Mouse (Mus musculus): ENCODE measurements around the gene Sdccag8.

The Sdccag8 gene

DNA sequence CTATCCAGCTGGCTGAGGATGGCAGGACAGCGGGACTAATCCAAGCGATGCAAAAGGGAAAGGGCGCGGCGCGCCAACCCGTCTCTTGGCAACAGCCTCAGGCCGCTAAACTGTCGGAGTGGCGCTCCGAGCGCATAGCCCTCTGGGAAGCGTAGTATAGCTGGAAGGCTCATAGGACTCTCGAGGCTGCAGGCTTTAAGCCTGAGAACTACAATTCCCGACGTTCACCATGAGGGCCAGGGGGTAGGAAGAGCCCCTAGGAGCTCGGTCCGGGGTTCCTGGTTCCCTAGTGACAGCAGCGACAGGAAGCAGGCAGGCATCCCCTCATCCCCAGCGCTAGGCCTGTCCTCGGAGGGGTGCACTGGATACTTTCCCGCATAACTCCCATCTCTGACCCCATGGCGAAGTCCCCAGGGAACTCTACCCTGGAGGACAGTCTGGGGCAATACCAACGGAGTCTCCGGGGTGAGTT is at the start of gene Sdccag8:
Gene Sdccag8 (plus strand): TSS at position 70 of the 472 bp plus-strand sequence.
- peak; percentile 95 for DNase-seq (ENCODE audit: low read depth, low spot score)

DNA sequence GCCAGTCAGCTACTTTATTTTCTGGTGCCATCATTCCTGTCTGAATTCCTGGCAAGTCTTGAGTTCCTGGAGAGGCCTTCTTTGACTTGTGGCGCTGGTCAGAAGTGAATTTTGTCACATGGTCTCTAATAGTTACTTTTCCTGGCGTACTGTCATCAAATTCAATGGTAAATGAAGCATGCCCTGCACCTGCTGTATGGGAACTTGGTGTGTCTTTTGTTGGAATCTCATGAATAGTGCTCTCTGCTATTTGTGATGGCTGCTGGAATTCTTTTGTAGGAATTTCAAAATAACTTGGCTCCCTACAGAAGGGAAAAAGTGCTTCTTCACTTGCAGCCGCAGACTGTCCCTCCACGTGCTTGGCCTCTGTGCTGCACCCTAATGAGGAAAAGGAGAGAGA is 39.9 kb upstream of the Sdccag8 start:
- no peak for DNase-seq (ENCODE audit: low read depth, low spot score)

DNA sequence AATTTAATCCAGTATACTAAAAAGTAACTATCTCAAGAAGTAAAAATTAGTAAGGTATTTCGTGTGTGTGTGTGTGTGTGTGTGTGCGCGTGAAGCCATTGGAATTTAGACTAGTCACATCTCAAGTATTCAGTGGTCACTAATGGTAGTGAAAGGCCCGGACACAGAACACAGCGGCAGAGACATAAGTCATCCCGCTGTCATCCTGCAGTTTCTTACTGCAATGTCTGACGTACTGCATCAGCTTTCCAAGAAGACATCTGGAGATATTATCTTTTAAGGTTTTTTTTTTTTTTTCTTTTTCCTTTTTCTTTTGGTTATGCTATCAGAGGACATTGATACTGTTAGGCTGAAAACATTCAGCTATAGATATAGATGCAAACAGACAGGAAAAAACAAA is 25.1 kb upstream of the Sdccag8 start:
- no peak for DNase-seq (ENCODE audit: low read depth, low spot score)

DNA sequence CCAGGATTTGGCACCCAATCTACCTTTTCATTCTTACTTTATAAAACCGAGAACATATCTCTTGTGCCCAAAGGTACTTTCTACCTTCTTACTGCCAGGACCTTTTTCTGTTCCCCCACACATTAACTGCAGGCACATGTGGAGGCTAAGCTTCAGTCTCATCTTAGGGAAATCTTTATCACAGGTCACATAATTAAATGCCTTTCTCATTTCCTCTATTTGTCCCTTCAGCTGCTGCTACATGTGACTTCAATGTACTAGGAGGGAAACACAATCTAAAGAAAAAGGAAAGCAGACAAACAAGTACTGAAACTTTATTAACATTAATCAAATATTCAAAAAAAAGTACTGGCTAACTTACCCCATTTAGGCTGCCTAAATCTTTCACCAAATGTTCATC is 22.3 kb upstream of the Sdccag8 start:
- no peak for DNase-seq (ENCODE audit: low read depth, low spot score)

DNA sequence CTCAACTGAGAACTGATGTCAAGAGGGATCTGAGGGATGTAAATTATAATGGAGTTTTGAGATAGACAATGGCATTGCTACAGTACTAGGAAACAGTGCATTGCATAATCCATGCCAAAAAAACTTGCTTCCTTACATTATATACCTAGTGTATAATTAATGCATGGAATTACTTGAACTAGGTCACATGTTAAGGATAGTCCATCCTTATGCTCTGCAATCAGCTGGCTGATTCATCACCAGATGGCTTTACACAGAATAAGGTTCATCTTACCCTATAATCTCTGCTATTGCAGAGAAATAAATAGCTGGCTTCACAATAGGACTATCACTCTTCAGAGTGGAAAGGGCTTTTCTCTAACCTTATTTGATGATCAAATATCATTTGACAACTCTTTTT is 15.8 kb upstream of the Sdccag8 start:
- no peak for DNase-seq (ENCODE audit: low read depth, low spot score)

DNA sequence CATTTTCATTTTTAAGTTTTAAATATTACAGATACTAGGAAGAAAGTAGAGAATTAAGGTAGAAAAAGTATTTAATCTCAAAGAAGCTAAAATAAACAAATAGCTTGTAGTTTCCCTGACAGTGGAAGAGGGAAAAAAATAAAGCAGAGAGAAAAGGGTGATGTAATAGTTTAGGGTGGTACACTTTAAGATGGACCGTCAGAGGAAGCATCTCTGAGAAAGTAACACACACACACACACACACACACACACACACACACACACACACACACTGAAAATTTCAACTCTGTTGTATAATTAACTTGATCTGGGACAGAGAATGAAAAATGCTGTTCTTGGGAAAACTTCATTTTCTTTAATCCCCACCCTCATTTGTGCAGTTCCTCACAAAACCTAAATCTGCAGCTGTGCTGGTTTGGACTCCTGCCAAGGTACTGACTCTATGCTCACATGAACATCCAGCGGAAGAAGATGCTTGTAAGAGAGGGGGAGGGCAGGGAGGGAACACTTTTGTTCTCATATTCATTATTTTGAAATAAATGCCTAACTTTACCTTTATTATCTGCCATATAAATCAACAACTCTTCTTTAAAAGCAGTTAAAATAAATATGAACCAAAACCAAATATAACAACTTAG is 13.6 kb upstream of the Sdccag8 start:
- peak; percentile 83 for DNase-seq (ENCODE audit: low read depth, low spot score)

DNA sequence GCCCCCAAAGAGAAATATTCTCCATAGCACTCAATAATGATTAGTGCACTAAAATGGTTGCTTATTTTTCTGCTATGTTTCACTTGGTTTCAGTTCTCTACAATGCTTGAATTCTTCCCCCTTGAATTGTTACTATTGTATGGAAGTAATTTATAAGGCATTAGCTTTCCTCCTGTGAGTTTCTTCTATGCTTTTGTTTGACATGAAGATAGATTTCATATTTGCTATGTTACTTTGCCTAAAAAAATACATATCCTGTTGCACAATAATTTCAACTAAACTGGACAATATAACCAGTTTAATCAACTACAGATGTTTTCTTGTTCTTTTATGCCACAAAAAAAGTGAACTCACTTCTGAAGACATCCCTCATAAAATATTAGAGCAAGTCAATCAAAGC is 4.3 kb upstream of the Sdccag8 start:
- no peak for DNase-seq (ENCODE audit: low read depth, low spot score)

DNA sequence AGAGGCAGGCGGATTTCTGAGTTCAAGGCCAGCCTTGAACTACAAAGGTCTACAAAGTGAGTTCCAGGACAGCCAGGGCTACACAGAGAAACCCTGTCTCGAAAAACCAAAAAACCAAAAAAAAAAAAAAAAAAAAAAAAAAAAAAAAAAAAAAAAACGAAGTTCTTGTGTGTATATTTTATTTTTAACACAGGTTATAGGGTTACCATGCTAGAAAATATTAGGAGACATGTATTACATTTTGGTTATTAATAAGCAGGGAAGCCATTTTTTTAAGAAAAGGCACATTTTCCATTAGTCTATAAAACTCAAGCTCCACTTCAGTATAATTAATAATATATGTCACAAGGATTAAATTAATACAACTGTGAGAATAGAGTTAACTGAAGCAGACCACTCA is 2.6 kb upstream of the Sdccag8 start:
- no peak for DNase-seq (ENCODE audit: low read depth, low spot score)

DNA sequence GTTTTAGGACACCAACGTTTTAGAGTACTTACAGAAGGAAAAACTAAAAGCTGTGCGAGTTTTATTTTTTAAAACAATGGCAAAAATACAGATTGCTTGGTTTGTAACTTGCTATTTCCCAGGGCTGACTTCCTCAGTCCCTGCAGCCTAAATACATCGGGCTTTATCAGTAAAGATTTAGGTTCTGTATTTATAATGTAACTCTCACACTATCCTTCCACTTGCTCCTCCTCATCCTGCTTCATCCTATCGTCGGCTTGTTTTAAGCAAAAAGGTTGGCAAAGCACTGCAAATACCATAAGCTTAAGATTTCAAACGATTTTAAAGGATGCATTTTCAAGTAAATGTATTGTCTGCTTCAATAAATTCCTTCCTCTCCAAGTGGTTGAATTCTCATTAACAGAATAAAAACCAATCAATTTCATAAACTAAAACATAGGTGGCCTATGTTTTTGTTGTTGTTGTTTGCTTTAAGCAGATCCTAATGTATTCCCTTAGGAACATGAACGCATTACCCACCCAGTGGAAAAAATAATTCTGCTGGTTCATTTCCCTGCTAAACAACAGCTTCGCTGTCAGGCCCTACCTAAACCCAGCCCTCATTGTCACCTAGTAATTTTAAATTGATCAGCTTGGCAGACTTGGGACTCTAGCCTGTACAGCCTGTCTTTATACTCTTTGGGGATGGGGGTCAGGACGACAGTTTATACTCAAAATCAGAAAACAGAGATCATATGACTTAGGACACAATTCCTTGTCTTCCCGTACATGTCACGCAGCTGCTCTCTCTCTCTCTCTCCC is 1.8 kb upstream of the Sdccag8 start:
- DNase-seq (ENCODE audit: low read depth, low spot score), result no peak

DNA sequence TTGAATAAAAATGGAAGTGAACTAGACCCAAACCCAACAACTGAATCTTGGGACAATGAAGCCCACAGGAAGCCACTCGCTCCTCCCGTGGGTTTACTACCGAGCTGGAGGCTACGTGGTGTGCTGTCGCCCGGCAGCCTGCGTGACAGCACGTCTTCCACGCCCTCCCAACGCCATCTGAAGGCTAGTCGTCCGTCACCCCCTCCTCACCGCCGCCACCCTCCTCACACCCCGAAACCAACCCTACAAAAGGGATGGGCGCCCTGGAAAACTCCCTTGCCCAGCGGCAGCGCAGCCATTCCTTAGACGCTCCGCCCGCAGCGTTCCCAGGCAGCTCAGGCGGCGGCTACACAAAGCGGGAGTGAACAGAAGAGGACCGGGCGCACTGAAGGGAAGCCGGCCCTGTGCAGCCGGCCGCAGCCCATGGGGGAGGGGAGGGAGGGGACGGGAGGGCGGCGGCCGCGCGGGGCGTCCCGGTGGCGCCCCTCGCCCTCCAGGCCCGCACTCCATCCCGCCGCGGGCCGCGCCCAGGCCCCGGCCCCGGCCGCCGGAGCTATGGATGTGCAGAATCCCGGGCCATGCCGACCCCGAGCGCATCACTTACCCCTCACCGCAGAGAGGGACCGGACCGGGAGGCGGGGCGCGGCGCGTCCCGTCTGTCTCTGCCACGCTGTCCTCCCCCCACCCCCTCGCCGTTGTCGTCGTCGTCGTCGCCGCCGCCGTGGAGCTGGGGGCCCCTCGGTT is 996 bp upstream of the Sdccag8 start:
- DNase-seq (ENCODE audit: low read depth, low spot score), result peak; percentile 63

DNA sequence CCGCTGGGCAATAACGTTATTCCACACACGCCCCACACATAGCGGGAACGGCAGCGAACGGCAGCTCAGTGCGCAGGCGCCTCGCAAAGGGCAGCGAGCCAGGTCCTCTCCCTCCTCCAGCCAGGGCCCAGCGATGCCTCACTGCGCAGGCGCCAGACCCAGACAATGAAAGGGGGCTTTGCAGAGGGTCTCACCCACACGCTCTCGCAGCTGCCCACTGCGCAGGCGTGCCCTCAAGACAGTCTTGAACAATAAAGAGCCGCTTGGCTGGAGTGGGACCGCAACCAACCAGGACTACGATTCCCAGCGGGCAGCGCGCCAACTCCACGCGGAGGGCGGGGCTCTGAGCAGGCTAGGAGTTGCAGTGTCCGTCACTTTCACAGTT is 432 bp upstream of the Sdccag8 start, which contains the start of gene Cep170:
Gene Cep170 (minus strand): TSS at position 32 of the 385 bp plus-strand sequence.
- DNase-seq (ENCODE audit: low read depth, low spot score), result peak; percentile 92

DNA sequence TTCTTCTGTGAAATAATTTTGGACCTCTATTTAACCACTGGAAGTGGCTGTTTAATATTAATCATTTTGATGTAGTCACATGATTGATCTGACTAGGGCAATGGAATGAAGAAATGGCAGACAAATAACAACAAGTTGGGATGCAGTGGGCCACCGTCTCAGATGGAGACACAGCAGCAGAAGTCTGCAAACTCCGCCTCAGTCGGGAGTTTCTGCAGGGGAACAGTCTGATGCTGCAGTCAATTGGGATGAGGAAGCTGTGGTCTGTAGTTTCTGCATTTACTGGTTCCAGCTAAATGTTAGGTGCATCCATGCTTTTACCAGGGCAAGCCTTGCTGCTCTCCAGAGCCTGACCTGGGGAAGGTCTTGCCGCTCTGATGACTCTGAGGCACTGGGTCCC is 2.3 kb downstream of the Sdccag8 start:
- no peak for DNase-seq (ENCODE audit: low read depth, low spot score)

DNA sequence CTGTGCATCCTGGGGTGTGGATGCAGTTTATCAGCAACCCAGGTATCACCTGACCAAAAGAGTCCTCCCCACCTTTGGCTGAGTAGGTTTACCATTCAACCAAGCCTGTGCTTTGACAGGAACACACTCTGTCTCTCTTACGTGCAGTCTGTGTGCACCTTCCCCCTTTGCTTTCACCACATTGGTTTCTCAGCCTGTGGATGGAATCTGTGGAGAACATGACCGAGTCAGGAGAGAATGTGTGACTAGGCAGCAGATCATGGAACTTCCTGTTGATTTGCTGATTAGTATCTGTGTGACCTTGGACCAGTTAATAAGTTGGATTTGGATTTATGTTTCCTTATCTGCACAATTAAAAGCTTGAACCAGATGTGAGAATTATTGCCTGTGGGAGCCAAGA is 3.7 kb downstream of the Sdccag8 start:
- no peak for DNase-seq (ENCODE audit: low read depth, low spot score)

DNA sequence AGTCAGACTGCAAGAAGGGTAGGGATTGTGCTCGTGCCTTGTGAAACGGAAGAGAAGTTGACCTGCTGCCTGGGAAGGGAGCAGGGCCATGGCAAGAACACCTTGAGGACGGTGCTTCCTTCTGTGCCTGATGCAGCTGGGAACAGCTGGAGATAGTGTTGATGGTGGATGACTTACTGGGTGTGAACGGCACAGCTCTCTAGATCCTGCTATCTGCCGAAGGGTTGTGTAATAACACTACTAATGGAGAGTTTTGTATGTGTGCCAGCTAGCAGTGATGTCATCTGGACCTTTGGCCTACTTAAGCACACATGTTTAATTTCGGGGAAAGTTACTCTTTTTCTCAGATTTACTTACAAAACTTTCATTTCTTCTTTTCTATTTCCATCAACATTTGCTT is 4.3 kb downstream of the Sdccag8 start:
- no peak for DNase-seq (ENCODE audit: low read depth, low spot score)

DNA sequence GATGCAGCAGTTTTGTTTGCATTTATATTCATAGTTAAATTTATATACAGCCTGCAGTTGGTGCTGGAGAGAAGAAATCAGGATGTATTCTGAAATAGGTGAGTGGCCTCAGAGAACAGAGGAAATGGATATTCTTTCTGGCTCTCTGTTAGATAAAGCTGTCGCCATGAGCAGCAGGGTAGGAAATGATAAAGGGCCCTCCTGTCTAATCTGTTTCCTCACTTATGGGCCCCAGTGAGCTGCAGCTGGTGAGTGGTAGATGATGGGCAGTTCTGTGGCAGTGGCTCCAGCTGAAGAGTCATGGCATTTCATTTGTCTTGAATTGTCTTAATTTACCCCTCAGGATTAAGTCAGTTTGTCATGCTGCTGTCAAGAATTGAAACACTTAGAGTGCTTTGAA is 7.5 kb downstream of the Sdccag8 start:
- DNase-seq (ENCODE audit: low read depth, low spot score), result no peak

DNA sequence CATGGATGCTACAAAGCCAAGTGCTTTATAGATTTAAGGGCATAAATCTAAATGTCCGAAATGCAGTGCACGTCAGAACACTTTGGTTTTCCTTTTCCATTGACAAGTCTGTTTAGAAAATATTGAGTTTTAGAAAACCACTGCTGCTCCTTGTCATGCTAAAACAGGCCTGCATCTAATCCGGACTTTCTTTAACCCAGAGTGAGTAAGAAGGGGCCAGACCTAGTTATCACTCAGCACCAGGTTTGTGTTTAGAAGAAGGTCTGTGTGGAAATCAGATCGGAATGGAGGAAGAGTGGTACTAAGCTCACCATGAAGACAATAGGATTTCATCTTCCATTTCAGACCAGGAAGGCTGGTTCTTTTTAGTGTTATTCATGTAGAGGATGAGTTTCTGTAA is 8.5 kb downstream of the Sdccag8 start:
- DNase-seq (ENCODE audit: low read depth, low spot score), result no peak

DNA sequence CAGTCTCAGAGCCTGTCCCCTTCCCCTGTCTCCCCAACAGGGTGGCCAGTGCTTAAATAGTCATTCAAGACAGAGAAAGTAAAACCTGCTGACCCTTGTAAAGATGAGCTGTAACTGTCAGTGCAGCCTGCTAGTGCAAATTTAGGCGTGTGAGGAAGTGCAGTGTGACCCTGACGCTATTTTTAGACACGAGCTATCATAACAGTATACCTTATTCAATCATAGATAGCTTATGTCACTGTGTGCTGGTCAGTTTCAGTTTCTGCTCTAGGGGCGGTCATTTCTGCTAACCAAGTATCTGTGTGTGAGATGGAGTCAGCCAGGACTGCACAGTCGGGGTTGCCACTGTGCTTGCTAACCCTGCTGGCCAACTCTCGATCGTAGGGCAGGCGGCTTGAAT is 9.4 kb downstream of the Sdccag8 start:
- DNase-seq (ENCODE audit: low read depth, low spot score), result no peak

DNA sequence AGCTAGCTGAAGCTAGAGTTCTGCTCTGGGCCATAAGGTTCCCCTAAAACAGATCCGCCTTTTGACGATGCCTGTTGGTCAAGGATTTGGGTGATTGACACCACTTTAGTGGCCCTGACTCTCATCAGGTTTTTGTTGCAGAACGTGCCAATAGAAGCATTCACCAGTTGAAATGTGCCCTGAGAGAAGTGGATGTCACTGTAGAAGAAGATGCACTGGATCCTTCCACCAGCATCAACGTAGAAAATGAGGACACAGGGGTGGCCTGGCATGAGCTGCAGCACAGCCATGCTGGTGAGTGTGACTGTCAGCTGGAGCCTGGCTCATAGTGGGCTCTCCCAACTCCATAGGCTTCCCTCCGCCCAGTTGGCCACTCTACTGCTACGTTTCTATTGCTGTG is 10.2 kb downstream of the Sdccag8 start:
- DNase-seq (ENCODE audit: low read depth, low spot score), result no peak

DNA sequence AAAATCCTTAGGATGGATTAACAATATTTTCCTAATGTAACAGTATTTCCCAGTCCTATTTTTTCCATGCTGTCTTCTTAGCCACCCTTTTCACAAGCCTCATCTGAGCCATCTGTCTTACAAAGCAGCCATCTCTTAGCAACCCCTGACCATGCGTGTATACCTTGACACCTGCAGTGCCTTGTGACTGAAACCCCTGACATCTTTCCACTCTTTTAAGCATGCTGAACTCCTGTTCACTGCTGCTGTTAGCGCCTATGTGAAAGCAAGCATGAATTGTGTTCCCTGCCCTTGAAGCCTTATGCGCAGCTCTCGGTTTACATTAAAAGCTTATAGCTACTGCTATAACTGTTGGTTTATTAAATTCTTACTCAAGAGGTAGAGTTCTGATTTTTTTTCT is 10.6 kb downstream of the Sdccag8 start:
- DNase-seq (ENCODE audit: low read depth, low spot score), result no peak

DNA sequence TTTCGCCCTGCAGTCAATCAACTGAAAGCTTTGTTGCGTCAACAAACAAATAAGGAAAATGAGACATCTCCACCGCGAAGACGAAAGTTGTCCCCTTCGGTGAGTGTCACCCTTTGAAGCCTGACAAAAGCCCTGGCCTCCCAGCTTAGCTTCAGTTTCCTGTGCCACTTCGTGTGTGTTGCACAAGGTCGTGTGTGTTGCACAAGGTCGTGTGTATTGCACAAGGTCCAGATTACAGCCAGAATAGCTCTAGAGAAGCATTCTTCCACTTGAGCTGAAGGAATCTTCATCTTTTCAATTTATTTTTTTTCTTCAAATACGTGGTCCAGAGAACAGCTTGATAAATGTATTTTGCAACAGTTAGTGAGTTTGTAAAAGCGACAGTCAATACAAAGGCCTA is 11.7 kb downstream of the Sdccag8 start:
- no peak for DNase-seq (ENCODE audit: low read depth, low spot score)

DNA sequence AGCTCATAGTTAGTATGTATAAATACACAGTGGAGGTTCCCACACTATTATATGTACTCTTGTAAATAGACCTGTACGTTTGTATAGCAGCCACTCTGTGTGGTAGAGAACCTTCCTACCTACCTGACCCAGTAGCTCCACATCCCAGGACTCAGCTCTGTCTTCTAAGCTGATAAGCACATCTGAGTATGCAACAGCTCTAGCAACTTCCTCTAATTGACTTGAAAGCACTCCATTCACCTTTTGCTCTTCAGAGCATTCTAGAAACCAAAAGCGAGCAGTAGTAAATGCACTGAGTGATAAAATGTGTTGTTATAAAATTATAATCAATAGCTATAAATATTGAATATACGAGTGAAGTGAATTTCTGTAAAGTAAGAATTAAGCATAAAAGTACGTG is 12.5 kb downstream of the Sdccag8 start:
- DNase-seq (ENCODE audit: low read depth, low spot score), result no peak

DNA sequence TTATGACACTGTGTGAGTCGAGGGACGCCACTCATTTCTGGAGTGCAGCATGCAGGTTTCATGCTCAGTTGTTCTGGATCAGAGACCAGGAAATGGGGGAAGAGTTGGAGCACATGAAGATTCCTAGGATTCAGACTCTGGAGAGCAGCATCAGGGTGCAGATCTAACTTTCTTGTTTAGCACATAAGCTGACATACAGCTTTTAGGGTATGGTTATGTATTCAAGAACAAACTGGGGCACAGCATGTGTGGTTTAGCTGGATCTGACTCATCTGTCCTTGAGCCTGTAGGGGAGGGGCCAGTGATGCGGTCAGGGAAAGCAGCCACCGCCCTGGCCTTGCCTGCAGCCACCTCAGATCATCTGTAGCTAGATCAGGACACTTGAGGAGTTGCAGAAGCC is 12.9 kb downstream of the Sdccag8 start:
- no peak for DNase-seq (ENCODE audit: low read depth, low spot score)
